Mouse (Mus musculus): ENCODE measurements around the gene Osbpl11.

Gene Osbpl11

GRCm38 (mm10) chr16:33259824-33260223, 75.0 kb downstream of the Osbpl11 start:
- TF ChIP-seq GATA4 (IDR thresholded peaks at IDR 0.05; ENCODE audit: insufficient replicate concordance, low read length): no peak

- TF ChIP-seq GATA4 (IDR thresholded peaks at IDR 0.05; ENCODE audit: insufficient replicate concordance, low read length): no peak
Observed at GRCm38 (mm10) chr16:33260825-33261224, 76.0 kb downstream of the Osbpl11 start.

GRCm38 (mm10) chr16:33261584-33262061, 76.8 kb downstream of the Osbpl11 start:
- TF ChIP-seq GATA4 (IDR thresholded peaks at IDR 0.05; ENCODE audit: insufficient replicate concordance, low read length): no peak

- no peak for TF ChIP-seq GATA4 (IDR thresholded peaks at IDR 0.05; ENCODE audit: insufficient replicate concordance, low read length)
Observed at GRCm38 (mm10) chr16:33262096-33262495, 77.2 kb downstream of the Osbpl11 start.

- no peak for TF ChIP-seq GATA4 (IDR thresholded peaks at IDR 0.05; ENCODE audit: insufficient replicate concordance, low read length)
Observed at GRCm38 (mm10) chr16:33267616-33268253, 82.9 kb downstream of the Osbpl11 start.

- TF ChIP-seq GATA4 (IDR thresholded peaks at IDR 0.05; ENCODE audit: insufficient replicate concordance, low read length): no peak
Observed at GRCm38 (mm10) chr16:33271824-33272223, 87.0 kb downstream of the Osbpl11 start.

- TF ChIP-seq GATA4 (IDR thresholded peaks at IDR 0.05; ENCODE audit: insufficient replicate concordance, low read length): no peak
Observed at GRCm38 (mm10) chr16:33283079-33283478, 98.2 kb downstream of the Osbpl11 start.

- TF ChIP-seq GATA4 (IDR thresholded peaks at IDR 0.05; ENCODE audit: insufficient replicate concordance, low read length): no peak
Observed at GRCm38 (mm10) chr16:33288536-33288935, 103.7 kb downstream of the Osbpl11 start.

GRCm38 (mm10) chr16:33289981-33290380, 105.1 kb downstream of the Osbpl11 start:
- no peak for TF ChIP-seq GATA4 (IDR thresholded peaks at IDR 0.05; ENCODE audit: insufficient replicate concordance, low read length)

GRCm38 (mm10) chr16:33292241-33292640, 107.4 kb downstream of the Osbpl11 start:
- no peak for TF ChIP-seq GATA4 (IDR thresholded peaks at IDR 0.05; ENCODE audit: insufficient replicate concordance, low read length)

All from liver, adult (tissue).